Mouse (Mus musculus) spleen, postnatal 10 days (tissue): Measurements from ENCODE around the gene Arrdc2.
A peak's percentile ranks its signal among the peaks of the same experiment; 100 is the strongest.
"Not testable (repeated sequence)": the region's sequence is repeated elsewhere in the genome, so short reads cannot be mapped to it uniquely, and the experiment has no call there.

Source experiments
- DNase-seq, 2 experiments: peaks; one replicate each; pipeline ENCODE4 v3.0.0; 2021 to 2022; ENCODE audit warnings: low spot score in 2 of 2

Gene Arrdc2

DNA sequence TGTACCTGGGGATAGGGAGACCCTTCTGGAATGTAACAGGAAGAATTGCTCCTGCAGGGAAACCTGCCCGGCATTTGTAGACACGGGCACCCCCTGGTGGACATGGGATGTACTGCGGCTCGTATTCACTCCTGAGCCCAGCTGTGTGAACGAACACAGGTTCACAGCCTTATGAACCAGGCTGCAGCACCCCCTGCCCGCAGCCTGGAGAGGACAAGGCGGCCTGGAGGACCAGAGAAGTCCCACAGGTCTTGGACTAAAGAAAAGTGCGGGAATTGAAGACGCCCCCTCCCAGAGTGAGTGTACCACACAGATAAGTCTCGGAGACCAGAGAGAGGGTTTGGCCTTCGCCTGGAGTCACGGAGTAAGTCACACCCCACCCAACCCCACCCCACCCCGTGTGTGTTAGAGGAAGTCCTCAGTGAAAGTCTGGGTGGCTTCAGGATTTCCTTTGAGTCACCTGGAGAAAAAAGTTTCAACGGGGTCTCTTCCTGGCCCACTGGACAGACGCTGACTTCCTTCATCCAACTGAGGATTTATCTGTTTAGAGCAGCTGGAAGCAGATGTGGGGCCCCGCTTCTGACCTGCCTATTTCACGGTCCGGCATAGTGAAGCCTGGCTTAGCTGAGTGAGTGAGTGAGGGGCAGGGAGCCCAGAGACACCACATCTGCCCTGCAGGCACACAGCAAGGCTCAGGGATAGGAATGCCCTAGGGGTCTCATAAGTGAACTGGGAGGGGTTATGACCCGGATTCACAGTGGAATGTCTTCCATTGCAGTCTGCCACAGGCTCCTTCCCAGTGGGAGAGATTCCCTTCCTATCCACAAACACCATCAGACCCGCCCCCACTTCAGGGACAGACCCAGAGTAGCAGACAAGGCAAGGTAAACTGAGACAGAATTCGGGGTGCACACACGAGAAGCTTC, 1.9 kb upstream of the Arrdc2 start:
- peak; percentile 96 to 99 for DNase-seq

DNA sequence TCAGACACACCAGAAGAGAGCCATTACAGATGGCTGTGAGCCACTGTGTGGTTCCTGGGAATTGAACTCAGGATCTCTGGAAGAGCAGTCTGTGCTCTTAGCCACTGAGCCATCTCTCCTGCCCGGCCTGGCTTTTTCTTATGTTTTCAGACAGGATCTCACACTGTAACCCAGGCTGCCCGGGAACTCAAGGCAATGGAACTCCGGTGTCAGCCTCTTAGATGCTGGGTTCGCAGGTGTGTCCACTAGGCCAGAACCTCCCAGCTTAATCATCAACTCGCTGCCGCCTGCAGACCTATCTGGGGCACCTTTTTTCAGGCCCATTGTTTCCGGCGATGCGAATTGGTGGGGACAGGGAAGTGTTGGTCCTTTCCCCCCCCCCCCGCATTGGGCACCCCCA, 1.1 kb upstream of the Arrdc2 start:
- peak; percentile 48 to 57 for DNase-seq

DNA sequence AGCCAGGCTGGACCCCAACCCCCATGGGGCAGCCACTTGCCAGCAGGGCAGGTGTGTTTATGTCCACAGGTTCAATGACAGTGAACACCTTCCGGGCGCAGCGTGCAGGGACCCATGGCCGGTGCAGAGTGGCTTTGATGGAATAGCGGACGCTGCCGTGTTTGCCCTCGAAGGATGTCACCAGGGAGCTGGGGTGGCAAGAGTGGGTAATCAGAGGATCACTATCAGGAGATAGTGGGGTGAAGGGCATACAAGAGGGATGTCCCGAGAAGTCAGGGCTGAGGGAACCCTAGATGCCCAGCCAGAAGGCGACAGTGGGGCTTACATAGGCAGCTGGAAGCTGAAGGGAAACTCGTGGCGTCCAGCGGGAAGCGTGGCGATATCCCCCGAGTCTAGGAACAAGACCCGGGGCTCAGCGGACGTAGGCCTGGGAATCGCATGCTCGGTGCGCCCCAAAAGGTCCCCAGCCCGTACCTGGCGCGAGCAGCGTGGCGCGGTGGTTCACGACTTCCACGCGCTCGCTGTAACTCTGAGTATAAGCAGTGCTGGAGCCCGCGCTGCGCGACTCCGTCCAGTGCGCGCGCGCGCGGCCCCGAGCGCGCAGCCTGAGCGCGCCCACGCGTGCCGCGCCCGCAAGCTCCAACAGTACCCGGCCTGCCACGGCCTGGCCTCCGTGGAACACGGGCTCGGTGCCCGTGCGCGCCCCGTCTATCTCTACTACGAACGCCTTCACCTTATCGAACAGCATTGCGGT, 689 bp downstream of the Arrdc2 start:
- peak; percentile 60 to 64 for DNase-seq

DNA sequence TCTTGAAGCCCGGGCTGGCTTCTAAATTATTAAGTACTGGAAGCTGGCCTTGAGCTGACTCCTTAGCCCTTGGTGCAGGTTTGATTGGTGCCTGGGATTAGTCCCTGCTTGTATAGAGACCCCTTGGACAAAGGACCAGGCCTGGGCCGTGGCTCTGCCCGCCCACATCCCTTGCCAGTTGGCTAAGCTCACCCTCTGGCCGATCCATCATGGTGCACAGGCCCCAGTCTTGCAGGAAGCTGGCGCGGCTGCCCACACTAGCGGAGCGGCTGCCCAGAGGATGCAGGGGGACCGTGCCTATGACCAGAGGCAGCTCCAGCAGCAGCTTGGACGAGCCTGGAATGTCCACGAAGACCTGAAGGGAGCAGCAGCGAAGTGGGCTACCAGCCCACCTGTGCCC, 2.9 kb downstream of the Arrdc2 start:
- DNase-seq, result no peak

DNA sequence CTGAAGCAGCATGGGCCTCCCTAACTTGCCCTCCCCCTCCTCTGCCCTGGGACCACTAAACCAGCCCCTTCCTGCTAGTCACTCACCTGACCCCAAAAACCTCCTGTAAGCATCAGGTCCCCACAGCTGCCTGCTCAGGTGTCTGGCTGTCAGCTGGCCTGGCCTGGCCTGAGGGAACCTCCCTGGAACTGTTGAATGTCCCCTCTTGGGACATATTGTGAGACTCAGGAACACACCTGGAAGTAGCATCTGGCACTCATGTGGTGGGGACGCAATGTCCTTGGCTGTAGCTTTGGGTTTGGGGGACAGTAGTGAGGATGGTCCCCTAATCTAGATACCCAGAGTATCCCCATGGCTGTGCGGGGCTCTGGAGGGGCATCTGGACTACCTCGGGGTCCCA, 5.4 kb downstream of the Arrdc2 start:
- DNase-seq, result no peak

DNA sequence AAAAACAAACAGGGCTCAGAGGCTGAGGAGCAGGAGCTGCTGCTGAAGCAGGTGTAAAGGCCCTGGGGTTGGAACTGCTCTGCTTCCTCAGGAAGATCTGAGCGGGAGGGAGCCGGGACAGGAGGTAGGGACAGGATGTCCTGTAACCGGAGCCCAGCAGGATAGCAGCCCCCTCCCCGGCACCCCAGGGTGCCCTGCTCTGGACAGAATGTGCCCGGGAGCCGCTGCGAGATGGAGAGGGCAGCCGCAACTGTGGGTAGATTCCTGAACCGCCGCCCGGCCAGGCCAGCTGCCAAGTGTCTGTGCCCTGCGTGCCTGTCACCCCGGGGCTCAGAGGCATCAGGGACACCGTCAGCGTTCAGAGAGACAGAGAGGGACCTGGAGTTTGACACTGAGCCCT, 6.0 kb downstream of the Arrdc2 start:
- DNase-seq, result peak in 1 of 2 experiments; percentile 46

DNA sequence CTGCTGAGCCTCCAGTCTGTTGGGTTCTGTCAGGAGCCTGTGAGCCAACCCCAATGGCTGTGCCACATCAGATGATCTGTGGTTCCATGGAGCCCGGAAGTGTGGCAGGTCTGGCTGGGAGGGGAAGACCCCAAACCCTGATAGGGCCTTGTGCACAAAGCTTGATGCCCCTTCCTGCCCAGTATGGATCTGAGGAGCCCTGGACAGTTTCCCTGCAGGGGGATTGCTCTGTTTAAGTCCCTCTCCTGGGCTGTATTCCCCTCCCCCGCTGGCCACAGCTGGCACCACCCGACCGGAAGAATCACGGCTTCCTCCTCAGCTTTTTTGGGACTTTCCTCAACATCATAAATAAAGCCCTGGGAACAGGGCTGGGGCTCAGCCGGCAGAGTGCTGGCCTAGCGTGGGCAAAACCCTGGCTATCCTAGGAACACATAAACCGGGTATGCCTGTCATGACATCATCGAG, 6.5 kb downstream of the Arrdc2 start:
- DNase-seq, result no peak

DNA sequence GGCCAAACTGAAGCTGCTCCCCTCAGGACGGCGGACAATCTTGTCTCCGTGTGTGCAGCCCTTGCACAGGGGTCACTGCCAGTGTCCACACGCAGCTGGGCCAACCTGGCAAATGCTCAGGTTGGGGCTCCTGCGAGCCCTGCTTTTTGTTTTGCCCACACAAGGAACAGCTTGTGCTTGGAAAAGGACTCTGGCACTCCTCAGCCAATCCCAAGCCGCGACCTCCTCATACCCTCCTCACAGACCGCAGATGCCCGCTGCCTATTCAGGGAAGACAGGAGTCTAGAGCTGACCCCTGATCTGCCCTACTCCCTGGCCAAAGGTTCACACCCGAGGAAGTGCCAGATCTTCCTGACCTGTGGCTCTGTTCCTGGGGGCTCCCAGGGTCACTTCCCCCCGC, 7.1 kb downstream of the Arrdc2 start:
- DNase-seq, result no peak

DNA sequence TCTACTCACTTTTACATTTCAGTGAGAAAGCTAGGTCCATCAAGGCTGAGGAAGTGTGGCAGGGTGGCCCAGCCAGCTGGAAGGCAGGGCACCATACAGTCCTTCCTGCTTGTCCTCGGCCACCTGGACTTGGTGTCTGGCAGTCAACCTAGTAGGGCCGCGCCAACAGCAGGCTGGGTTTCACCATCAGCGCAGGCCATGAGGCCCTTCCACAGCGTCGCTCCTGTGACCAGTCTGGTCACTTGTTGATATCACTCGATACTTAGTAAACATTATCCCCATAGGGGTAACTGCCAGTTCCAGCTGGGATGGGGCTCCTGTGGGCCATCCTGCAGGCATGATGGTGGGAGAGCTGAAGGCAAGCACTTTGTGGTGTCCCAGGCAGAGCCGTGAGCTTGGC, 8.0 kb downstream of the Arrdc2 start:
- no peak for DNase-seq

DNA sequence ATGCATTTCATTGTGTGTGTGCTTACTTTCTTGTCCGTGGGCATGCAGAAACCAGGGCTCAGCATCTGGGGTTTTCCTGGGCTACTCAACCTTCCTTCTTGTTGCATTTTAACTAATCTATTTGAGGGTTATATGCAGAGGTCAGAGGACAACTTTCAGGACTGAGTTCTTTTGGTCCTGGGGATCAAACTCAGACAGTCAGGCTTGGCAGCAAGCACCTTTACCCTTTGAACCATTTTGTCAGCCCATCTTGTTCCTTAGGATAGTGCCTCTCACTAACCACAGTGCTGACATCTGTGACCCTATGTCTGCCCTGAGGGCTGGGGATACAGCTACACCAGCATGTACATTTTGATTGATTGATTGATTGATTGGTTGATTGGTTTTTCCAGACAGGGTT, 11.7 kb downstream of the Arrdc2 start:
- no peak for DNase-seq

DNA sequence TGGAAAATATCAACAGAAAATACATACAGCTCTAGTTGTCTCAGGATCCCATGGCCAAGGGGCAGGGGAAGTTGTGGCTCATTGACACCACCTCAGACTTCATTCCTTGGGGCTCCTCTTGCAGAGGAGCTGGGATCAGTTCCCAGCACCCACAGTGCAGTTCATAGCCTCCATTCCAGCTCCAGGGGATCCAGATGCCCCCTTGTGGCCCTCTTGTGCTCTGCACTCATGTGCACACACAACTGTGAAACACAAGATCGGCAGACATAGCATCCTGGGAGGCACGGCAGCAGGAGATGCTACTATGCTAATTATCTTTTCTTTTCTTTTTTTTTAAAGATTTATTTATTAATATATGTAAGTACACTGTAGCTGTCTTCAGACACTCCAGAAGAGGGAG, 12.5 kb downstream of the Arrdc2 start:
- no peak for DNase-seq

DNA sequence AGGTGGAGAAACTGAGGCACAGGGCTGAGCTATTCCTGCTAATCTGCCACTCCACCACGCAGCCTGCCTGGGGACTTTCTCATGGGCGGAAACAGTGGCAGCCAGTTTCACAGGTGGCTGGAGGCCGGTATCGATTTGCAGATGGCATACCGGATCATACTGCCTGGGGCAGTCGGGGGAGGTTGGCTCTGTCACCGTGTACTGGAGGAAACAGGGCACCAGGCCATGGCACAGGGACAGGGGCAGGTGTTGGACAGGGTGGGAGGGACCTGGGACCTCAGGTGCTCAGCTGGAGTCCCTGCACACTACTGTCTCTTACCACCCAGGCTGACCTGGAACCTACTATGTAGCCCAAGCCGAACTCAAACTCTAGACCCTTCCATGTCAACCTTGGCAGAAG, 13.7 kb downstream of the Arrdc2 start:
- DNase-seq, result no peak

DNA sequence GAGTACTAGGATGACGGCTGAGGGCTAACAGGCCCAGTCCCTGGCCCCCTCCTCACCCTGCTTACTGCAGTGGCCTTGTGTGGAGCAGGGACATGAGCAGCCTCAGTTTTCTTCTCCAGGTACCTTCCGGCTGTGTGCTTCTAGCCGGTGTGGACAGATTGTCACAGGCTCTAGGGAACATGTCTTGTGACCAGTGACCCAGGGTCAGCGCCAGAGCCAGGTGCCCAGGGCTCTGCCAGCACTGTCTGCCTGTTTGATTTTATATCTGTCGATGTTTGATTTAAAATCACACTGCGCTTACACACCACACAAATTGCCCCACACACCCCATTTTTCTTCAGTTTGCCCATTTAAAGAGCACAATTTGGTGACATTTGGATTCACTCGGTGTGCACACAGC, 15.7 kb downstream of the Arrdc2 start:
- DNase-seq, result no peak

DNA sequence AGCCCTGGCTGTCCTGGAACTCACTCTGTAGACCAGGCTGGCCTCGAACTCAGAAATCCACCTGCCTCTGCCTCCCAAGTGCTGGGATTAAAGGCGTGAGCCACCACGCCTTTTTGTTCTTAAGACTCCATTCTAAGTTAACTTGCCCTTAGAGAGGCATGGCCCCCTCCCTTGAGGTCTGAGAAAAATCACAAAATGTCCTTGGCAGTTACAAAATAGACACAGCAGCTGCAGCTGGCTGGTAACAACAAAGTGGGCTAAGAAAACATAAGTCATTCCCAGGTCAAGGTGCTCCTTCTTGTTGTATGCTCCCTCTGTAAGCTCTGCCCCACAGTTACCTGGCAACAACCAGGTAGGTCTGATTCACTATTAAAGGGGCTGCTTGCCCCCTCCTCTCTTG, 16.9 kb downstream of the Arrdc2 start:
- DNase-seq, result not testable (repeated sequence)

DNA sequence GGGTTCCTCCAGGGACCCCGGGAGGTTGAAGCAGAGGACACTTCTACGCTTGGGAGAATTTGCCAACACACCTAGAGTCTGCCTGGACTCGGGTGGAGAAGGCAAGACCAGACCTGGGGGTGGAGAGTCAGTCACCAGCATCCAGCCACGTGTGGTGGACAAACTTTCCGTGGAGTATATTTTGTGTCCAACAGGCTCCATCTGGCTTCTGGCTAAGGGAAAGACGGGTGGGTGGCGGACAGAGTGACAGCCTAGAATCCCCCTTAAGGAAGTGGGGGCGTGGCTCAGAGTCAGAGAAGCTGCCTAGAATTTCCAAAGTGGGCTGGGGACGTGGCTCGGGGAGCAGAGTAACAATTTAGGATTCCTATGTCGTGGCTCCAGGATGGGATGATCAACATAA, 17.5 kb downstream of the Arrdc2 start:
- no peak for DNase-seq

DNA sequence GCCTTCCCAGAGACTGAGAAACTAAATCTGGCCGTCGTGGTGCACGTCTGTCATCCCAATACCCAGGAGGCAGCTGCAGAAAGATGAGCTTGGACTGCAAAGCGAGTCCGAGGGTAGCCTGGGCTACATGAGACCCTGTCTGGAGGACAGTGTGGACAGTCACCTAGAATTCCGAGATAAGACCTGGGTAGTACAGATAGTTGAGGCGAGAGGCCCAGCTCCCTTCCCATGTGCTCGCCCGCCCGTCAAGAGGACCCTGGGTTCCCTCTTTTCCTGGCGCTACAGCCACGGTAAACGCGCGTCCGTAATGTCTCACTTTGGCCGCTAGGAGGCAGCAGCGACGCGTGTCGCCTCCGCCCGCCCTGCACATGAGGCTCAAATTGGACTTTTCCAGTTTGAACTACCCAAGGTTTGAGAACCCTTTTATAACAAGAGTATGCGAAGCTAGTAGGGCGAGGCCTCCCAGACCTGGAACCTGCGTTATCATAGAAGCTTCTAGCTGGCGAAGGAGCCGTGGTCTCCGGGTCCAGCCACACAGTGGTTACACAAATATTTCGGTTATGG, 18.0 kb downstream of the Arrdc2 start:
- DNase-seq, result peak; percentile 72 to 83

DNA sequence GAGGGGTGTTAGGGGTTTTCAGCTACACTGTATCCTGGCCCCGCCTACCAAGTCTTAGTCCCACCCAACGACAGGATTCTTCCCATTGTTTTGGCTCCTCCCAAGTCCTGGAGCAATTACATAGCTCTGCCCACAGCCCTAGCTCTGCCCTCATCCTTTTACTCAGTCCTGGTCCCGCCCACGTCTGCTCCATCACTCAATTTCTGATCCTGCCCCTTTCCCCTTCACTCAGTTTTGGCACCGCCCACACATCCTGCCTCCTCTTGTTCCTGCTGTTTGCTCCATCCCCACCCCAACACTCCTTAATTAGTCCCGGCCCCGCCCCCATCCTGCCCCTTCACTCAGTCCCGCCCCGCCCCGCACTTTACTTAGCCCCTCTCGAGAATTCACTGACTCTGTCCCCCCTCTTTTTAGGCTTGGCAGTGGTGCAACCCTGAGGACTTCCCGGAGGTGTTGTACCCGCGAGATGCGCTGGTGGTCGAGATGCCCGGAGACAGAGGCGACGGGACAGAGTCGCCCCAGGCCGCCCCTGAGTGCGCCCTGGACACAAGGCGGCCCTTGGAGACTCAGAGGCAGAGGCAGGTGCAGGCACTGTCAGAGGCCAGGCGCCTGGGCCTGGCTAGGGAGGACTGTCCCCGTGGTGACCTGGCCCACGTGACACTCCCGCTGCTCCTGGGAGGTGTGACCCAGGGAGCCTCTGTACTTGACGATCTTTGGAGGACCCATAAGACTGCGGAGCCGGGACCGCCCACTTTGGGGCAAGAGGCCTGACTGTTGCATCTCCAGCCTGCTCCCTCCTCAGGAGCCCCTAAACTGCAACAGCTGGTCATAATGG, 19.2 kb downstream of the Arrdc2 start:
- peak in 1 of 2 experiments; percentile 43 for DNase-seq

DNA sequence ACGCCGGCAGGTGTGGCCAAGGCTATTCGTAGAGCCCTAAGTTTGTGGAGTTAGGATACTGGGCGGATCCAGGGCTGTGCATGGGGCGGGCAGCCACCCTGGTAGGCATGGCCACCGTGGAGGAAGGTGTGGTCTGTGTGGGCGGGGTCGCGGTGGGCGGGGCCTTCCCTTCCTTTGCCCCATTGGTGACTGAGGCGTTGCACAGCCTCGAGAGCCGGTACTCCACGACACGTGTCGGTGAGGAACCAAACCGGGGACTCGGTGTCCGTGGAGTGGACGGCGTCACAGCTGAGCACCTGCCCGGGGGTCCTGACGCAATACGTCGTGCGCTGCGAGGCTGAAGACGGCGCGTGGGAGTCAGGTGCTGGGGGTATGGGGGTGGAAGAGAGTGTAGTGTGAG, 22.8 kb downstream of the Arrdc2 start:
- peak in 1 of 2 experiments; percentile 79 for DNase-seq

DNA sequence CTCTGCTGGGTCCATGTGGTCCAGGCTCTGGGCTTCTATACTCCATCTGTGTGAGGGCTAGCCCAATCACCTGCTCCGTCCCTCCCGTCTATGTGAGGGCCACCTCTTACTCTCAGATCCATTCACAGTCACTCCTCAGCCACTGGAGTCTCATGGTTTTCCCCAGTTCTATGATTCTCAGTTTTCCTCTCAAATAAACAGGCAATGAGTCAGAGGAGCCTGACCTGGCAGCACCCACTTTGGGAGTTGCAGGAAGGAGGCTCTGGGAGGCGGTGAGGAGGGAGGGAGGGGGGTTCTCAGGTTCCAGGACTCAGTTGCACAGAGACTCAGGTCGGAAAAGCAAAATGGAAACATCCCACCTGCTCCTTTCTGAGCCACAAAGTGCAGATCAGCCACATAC, 26.6 kb downstream of the Arrdc2 start:
- no peak for DNase-seq

DNA sequence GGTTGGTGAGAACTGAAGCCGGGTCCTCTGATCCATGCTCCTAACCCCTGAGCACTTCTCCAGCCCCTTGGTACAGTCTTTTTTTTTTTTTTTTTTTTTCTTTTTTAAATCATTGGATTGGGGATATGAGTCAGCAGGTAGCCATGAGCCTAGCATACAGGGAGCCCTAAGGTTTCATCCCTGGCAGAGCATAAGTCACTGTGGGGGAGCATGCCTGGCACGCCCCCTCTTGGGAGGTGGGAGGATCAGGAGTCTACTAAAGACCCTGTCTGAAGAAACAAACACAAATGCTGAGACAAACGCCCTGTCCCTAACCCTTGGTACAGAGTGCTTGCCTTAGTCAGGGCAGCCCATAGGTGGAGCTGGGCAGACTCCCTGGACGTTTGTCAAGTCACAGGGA, 27.5 kb downstream of the Arrdc2 start:
- no peak for DNase-seq

DNA sequence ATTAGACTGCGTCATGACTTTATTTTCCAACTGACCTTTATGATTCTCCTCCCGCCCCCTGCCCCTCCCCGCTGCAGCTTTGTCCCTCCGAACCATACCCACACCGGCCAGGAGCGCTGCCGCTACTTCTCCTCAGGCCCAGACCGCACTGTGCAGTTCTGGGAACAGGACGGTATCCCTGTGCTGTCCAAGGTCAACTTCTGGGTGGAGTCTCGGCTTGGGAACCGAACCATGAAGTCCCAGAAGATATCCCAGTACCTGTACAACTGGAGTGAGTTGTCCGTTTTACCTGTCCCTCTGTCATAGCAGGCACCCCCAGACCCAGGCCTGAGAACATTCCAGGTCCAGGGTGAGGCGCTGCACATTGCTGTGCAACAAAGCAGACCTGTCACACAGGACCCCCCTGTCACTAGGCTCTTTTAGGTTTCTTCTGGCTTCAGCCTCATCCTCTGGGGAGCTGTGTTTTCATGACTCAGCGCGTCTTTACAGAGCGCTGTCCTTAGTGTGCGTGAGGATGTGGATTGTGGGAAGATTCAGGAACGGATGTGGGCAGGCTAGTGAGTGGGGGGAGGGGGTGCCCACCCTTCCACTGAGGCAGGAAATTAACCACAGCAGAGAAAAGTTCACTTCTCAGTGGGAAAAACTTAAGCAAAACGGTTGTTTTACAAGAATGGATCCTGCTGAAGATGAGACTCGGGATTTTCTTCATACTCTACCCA, 28.4 kb downstream of the Arrdc2 start:
- no peak for DNase-seq
